In genomic region chr19:29488073-29488390, GRCm38 (mm10) we compare ENCODE assay signal across 15 mouse cellular contexts. TPM values are rescaled to one million over a fixed set of nuclear protein-coding genes. Genes with fewer than 3 reads are reported as not detected.
DNase-seq lines count a peak whose midpoint lies in the region; ATAC-seq and TF ChIP-seq lines count a peak whose summit lies in the region.
"Had no signal": no experiment of that assay in that cellular context is flagged by ENCODE, and none has a peak within 500 bp of the region (broad histone marks: within the 10 kb centered on the region; RNA-seq: fewer than 3 reads in every experiment).

No protein-coding gene starts in this region.

- no peaks in the 10 kb centered on the region for H3K36me3 ChIP-seq in heart, embryonic 13.5 days
- no peaks in the 10 kb centered on the region for H3K36me3 ChIP-seq in spleen, adult 2 months (ENCODE audit: control insufficient read depth, insufficient read depth, low read length)
- no peaks in the 10 kb centered on the region for H3K36me3 ChIP-seq in liver, embryonic 12.5 days
- H3K36me3 ChIP-seq: embryonic facial prominence, embryonic 10.5 days had no signal

- H3K27me3 ChIP-seq in heart, embryonic 13.5 days (replicated peaks): no peaks in the 10 kb centered on the region
- no peaks in the 10 kb centered on the region for H3K27me3 ChIP-seq in spleen, adult 2 months (ENCODE audit: control insufficient read depth, insufficient read depth, low read length)
- H3K27me3 ChIP-seq in liver, embryonic 12.5 days (replicated peaks): no peaks in the 10 kb centered on the region

- no peaks in the 10 kb centered on the region for H3K9me3 ChIP-seq in heart, embryonic 13.5 days
- H3K9me3 ChIP-seq in liver, embryonic 12.5 days (replicated peaks): no peaks in the 10 kb centered on the region
- H3K9me3 ChIP-seq: embryonic facial prominence, embryonic 10.5 days had no signal

- DNase-seq in heart, adult 18-20 months: no peak
- no peak for DNase-seq in spleen, adult 2 months (ENCODE audit: low read depth in 1 of 2, low spot score in 2 of 2)
- DNase-seq in spleen, postnatal 4 days (ENCODE audit: low spot score in 2 of 2): no peak
- no peak for DNase-seq in adrenal gland, postnatal 10 days
- DNase-seq: cerebellum, postnatal 14 days; heart, adult 2 months; kidney, adult 11 months; right cerebral cortex, postnatal 25 days had no signal

- no peak for TF ChIP-seq CTCF in spleen, adult 2 months (IDR thresholded peaks at IDR 0.05; ENCODE audit: extremely low read depth, insufficient read depth, insufficient read length, insufficient replicate concordance)

- H3K4me1 ChIP-seq in heart, embryonic 13.5 days: peaks cover 7% of the 10 kb centered on the region
- H3K4me1 ChIP-seq in spleen, adult 2 months (ENCODE audit: control insufficient read depth, insufficient read depth, insufficient read length): peaks cover 33% of the 10 kb centered on the region
- H3K4me1 ChIP-seq in liver, embryonic 12.5 days: peaks cover 16% of the 10 kb centered on the region

- H3K4me2 ChIP-seq in heart, embryonic 13.5 days: peak overlapping the region; percentile 4; the same call in 1 of the 2 replicates
- H3K4me2 ChIP-seq in liver, embryonic 12.5 days: peak overlapping the region; percentile 6; the same call in 1 of the 2 replicates

- 42% methylated on average over 6 of the region's 6 CpGs for WGBS in heart, embryonic 13.5 days
- WGBS in spleen, adult 2 months: 22% methylated on average over 6 of the region's 6 CpGs
- 30% methylated on average over 6 of the region's 6 CpGs for WGBS in liver, embryonic 12.5 days (ENCODE audit: insufficient replicate concordance)

- TF ChIP-seq POLR2A in spleen, adult 2 months (IDR thresholded peaks at IDR 0.05; ENCODE audit: low read depth, low read length): no peak

- no peak overlapping the region for H3K4me3 ChIP-seq in heart, embryonic 13.5 days
- no peak overlapping the region for H3K4me3 ChIP-seq in spleen, adult 2 months (ENCODE audit: extremely low read depth, insufficient read depth, insufficient read length)
- no peak overlapping the region for H3K4me3 ChIP-seq in liver, embryonic 12.5 days
- H3K4me3 ChIP-seq: embryonic facial prominence, embryonic 10.5 days; heart, adult 2 months; left cerebral cortex, adult 2 months; myocyte had no signal

- no peak overlapping the region for H3K27ac ChIP-seq in heart, embryonic 13.5 days (replicated peaks)
- H3K27ac ChIP-seq in spleen, adult 2 months (ENCODE audit: insufficient read depth, low read length): peak overlapping the region; percentile 94
- no peak overlapping the region; the same call in 1 of the 2 replicates for H3K27ac ChIP-seq in liver, embryonic 12.5 days
- H3K27ac ChIP-seq: embryonic facial prominence, embryonic 10.5 days; heart, adult 2 months; left cerebral cortex, adult 2 months had no signal

- no peak overlapping the region for H3K9ac ChIP-seq in heart, embryonic 13.5 days
- H3K9ac ChIP-seq in liver, embryonic 12.5 days: no peak overlapping the region

- no peak for ATAC-seq in heart, embryonic 13.5 days (ENCODE audit: extremely low read depth, insufficient number of reproducible peaks, low FRiP score, low TSS enrichment)
- ATAC-seq in liver, embryonic 12.5 days: 0 out of 2 replicates have a peak, but pooled peaks have one; percentile 30
- ATAC-seq in monocyte, adult 5-6 weeks (replicated peaks; ENCODE audit: insufficient number of reproducible peaks, low FRiP score, low TSS enrichment, poor library complexity, severe bottlenecking): peak; percentile 31; the same call in 1 of the 2 replicates
- ATAC-seq in erythroblast, adult 5-6 weeks (replicated peaks; ENCODE audit: low FRiP score, poor library complexity, severe bottlenecking): no peak

RNA-seq across cellular contexts. Expression of gene Ric1, which starts 34.0 kb away (rescaled TPM):
- 6.5 and 6.7 TPM in 2 replicates for polyA plus RNA-seq in heart, embryonic 13.5 days (2015; fragmentation: Nextera tagmentation; extraction: Ambion mirVana)
- total RNA-seq in heart, adult 18-20 months (2021): 10 to 100 TPM; 17.5 to 17.9 TPM
- 6.7 and 8.4 TPM in 2 replicates for polyA plus RNA-seq in spleen, adult 2 months (2012; rRNA removed)
- polyA plus RNA-seq in liver, embryonic 12.5 days (2016; fragmentation: Nextera tagmentation; extraction: Ambion mirVana): 4.9 and 5.8 TPM in 2 replicates
- 58.8 to 70.8 TPM (median 64.9 TPM) in 3 replicates for total RNA-seq in monocyte, adult 5-6 weeks (2017)
- 1.7 and 6.1 TPM in 2 replicates for total RNA-seq in erythroblast, adult 5-6 weeks (2015; ENCODE audit: low replicate concordance)
- total RNA-seq in erythroblast, adult 5-6 weeks (2017; ENCODE audit: low replicate concordance): 4.6 and 4.7 TPM in 2 replicates
- 10 to 100 TPM; 51.9 to 57.6 TPM for total RNA-seq in adrenal gland, postnatal 10 days (2021)

Comparison
In these comparisons a context has a peak if more than half of its experiments do, and no peak if none do; other contexts are left out.
1. ATAC-seq: peak in liver, embryonic 12.5 days (single experiment) and monocyte, adult 5-6 weeks (single experiment); none in heart, embryonic 13.5 days (single experiment) and erythroblast, adult 5-6 weeks (single experiment).